Mouse (Mus musculus) brain, adult 2 months (tissue): ENCODE measurements around the gene Slc13a4.

ENCODE experiments used
- DNase-seq: peaks from one replicate; pipeline ENCODE4 v3.0.0; 2011; ENCODE audit warnings: low read depth, low spot score

The Slc13a4 gene

DNA sequence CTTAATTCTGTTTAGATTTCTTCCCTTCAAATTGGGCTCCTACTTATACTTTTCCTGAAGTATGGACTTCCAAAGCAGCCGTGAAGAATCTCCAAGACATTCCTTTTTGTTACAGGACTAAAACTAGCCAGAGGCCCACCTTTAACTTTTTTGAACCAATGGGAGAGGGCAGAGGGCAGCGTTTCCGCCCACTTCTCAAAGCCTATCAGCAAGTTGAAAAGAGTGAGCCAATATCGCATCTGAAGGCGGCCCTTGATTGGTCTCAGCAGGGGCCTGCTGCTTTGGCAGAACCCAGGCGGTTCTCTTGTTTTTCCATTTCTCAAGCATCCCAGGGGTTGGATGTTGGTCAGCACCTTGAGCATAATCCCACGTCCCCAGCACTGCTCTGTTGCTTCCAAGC lies at the start of gene Slc13a4:
Slc13a4 (minus strand) TSS at position 95 of the 400 bp plus-strand sequence.
- DNase-seq, result peak; percentile 9

GRCm38 (mm10) chr6:35355320-35355719 lies 47.4 kb upstream of the Slc13a4 start:
- DNase-seq, result peak; percentile 34

DNA sequence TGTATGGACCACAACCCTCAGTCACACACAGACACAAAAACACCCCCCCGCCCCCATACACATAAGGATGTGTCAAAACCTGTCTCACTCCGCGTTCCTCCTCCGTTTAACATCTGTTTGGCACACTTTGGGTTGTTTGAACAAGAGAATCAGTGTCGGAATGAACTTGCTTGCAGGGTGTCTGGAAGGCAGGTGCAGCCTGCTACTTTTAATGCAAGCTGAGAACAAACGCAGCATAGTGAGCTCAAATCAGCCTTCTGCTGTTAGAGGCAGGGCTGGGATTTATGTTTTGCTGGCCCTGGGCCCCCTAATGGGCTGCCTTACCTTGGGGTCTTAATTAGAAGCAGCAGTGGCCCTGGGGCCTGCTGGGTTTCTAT lies 46.7 kb upstream of the Slc13a4 start:
- DNase-seq, result peak; percentile 58

GRCm38 (mm10) chr6:35353846-35354621 lies 46.1 kb upstream of the Slc13a4 start:
- no peak for DNase-seq

DNA sequence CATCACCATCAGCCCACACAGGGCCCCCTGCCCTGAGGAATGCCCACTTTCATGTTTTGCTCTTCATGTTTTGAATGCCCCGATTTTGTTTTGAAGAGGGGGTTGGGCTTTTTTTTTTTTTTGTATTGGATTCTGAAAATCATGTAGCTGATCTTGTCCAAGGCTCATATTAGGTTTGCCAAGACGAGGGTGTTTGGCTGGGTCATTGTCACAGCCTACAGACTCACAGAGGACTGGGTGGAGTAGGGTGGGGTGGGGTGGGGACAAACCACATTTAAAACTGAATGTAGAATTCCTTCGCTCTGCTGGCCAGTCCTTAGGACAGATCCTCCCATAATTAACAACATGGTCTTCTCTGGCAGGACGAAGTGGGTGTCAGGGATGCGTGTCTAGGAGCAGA lies 45.5 kb upstream of the Slc13a4 start:
- DNase-seq, result no peak

DNA sequence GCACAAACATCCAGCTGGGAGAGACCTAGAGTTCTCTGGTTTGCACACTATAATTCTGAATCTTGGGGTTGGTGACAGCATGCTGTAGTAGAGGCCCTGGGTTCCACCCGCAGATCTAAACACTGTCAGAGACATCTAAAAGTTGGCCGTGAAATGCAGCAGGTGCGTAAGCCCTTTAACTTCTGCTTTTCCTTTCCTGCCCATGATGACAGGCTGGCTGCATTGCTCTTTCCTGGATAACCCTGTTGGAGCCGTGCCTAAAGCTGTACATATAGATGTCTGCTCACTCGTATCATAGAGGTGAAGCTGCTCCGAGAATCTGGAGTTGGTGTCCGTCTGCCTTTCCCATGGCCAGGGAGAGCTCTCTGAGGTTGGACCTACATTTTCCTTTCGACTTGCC lies 44.9 kb upstream of the Slc13a4 start:
- no peak for DNase-seq

GRCm38 (mm10) chr6:35351826-35352225 lies 43.9 kb upstream of the Slc13a4 start:
- DNase-seq, result no peak

DNA sequence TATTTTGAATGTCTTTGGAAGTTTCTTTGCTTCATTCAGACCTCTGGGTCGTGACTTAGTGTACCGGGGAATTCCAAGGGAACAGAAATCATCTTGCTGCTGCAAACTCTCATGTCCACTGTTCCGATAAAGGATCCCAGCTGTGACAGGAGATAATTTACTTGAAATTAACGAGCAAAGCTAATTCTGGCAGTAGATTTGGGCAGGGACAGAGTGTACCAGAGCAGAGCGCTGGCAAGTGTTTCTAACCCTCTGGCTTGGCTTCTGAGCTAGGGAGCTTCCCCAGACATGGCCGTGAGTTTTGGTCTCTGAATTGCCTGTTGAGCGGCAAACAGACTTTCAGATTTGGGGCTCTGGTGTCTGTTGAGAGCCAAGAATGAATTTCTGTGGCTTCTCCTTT lies 41.9 kb upstream of the Slc13a4 start:
- DNase-seq, result peak; percentile 15

DNA sequence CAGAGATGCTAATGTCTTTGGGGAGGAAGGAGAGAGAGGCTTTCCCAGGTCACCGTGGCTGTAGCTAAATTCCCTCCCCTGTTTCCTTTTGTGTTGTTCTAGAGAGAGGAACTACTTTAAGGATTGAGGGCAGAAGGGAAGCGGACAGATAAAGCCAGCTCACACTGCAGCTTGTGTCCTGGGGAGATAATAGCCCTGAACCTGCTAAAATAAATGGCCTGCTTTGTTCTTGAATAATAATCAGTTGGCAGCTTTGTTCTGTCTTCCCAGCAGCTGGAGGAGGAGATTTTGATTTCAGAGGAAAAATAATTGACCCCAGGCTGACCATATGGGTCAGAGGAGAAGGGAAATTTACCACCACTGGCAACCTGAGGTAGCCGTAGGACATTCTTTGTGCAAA lies 30.7 kb upstream of the Slc13a4 start:
- DNase-seq, result peak; percentile 20

DNA sequence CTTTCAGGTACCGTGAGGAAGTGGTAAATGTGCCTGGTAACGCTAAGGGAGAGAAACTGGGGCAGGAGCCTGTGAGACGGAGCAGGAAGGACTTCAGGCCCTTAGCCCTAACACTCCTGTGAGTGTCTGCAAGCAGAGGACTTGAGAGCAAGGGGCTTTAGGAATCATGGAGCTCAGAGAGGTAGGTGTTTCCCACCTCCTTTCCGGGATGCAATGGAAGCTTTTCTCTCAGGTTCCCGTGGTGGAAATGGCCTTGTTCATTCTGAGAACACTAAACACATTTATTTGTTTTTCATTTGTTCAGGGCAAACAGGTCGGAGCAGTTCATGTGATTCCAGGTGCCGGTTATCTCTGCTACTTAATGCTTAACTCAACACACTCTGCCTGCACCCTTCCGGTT lies 29.9 kb upstream of the Slc13a4 start:
- no peak for DNase-seq

DNA sequence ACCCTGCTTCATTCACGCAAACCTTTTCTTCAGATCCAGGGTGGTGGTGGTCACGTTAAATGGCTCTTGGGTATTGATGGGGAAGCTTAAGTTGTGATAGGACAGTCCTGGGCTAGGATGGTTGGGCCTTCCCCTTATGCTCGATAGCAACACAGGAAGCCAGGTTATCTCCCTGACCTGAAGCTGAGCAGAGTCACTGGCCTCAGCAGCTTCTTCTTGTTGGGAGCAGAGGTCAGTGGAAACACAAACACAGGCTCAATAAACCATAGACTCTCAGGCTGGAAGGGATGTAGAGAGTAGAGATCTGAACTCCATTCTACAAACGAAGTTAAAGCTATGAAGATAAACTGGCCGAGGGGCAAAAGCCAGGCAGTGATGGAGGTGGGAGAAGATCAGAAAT lies 27.5 kb upstream of the Slc13a4 start:
- DNase-seq, result no peak

DNA sequence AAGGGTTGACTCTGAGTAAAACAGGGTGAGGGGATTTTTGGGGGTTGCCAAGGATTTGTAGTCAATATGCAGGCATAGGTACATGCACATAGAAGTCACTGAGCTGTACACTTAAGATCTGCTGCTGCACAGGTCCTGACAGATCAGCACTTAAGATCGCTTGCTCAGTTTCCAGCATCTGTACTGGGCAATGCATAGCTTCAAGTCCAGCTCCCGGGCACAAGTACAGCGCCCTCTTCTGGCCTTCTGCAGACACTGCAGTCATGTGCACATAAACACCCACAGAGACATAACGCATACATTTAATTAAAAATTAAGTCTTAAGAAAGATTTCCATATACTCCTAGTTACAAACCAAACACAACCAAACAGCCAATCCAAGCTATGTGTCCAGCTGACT lies 26.3 kb upstream of the Slc13a4 start:
- no peak for DNase-seq

- DNase-seq, result no peak
Measured at GRCm38 (mm10) chr6:35333632-35334031, 25.7 kb upstream of the Slc13a4 start.

GRCm38 (mm10) chr6:35330834-35331233 lies 22.9 kb upstream of the Slc13a4 start:
- peak; percentile 33 for DNase-seq

DNA sequence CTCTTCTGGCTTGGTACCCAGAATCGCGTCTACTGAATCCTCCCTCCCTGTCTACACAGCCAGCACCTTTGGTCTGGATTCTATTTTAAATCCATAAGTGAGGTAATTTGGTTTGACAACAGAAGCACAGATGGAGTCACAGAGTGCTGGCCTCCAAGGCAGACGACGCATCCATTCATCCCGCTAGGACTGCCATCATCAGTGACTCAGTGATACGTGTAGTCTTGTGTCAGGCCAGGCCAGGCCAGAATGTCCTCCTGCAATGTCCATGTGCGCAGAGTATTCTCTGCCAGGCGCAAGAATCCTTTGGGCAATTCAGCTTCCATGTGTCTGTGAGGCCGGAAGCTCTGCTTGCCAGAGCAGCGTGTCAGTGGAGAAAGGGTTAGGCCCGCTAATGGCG lies 22.0 kb upstream of the Slc13a4 start:
- DNase-seq, result peak; percentile 63

DNA sequence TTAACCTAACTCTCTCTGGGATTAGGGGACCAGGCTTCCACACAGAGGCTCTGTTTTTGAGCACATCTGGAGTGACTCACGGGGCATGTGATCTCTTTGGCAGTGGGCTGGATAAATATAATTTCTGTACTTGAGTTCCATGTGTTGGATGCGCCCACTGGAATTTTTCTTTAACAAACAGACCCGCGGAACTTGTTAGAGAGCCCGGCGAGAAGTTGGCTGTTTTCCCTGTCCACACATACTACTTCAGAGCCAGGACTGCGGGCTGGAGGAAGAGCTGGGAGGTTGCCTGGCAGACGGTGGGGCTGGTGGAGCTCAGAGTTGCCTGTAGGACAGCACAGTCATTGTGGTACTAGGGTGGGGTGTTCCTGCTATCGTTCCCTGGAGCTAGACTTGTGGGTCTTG lies 18.2 kb upstream of the Slc13a4 start, which contains the start of gene Fam180a:
Fam180a (minus strand) TSS at position 31 of the 405 bp plus-strand sequence.
- DNase-seq, result peak; percentile 50

- no peak for DNase-seq
Measured at GRCm38 (mm10) chr6:35324306-35324705, 16.4 kb upstream of the Slc13a4 start.

DNA sequence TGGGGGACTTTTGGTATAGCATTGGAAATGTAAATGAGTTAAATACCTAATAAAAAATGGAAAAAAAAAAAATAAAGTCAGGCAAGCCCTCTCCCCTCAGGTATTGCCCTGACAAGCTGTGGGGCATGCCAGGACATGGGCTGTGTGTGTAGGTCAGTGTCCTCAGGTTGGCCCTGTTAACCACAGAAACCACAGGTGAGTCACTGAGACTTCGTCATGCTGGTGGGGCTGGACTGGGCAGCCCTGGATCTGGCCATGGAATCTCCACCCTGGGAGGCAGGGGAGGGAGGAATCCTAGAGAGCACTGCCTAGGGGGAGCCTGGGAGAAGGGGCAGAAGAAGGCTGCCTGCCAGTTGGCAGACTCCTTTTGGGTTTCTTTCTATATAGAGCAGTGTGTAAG lies 15.1 kb upstream of the Slc13a4 start:
- DNase-seq, result no peak

- DNase-seq, result no peak
Measured at GRCm38 (mm10) chr6:35321105-35321504, 13.2 kb upstream of the Slc13a4 start.

GRCm38 (mm10) chr6:35319850-35320249 lies 11.9 kb upstream of the Slc13a4 start:
- peak; percentile 41 for DNase-seq

DNA sequence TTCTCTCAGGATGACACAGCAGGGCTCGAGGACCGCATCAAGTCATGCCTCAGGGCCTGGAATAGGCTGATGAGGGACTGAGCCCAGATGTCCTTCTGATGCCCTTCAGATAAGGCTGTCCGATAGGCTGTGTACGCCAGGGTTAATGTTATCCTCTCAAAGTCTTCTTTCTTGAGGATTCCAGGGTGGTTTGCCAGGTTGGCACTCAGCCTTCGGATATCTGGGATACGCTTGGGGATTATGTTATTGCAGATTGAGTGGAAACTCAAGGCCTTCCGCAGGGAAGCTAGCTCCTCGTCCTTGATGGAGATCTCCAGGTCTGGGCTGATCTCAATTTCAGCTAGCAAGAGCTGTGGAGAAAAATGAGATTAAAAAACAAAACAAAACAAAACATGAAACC lies 5.6 kb upstream of the Slc13a4 start:
- no peak for DNase-seq

DNA sequence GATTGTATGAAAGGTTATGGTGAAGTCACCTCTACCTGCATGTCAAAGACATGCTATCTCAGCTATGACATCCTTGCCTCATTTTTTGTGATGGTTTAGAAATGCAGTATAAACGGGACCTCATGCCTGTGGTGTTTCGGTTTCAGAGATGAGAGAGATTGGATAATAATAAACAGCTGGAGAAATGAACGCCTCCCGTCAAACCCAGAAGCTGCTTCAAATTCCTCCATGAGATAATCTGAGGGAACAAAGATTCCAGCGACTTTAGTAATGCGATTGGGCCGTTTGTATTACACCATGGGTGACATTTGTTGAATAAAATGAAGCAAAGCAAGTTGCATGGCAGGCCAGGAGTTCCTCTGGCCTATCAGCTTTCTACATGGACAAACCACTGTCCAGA lies 1.5 kb upstream of the Slc13a4 start:
- DNase-seq, result no peak

DNA sequence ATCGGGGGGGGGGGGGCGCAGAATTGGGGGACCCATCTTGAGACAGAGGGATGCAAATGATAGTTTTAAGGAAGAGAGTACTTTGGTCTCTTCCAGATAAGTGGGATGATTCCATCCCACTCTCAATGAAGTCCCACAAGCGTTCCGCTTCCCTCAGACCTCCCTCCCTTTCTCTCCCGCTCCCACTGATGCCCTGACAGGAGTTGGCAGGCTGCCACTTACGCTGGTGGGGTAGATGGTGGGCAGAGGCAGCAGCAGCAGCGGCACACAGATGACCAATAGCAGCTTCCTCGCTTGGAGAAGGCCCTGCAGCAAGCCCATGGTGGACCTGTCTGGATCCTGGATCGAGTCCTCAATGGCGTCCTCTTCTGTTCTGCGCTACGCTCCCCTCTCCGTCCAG lies 795 bp downstream of the Slc13a4 start:
- DNase-seq, result no peak
